Mouse (Mus musculus): ENCODE results near the gene Ttc28. TPM values are rescaled to one million over a fixed set of nuclear protein-coding genes. Genes with fewer than 3 reads are reported as not detected.
"Not testable (repeated sequence)": the region's sequence is repeated elsewhere in the genome, so short reads cannot be mapped to it uniquely, and the experiment has no call there.

The Ttc28 gene
- polyA plus RNA-seq, 1 experiment = 14.4 TPM

- DNase-seq = no peak
- no peak for TF ChIP-seq CTCF (IDR thresholded peaks at IDR 0.05; ENCODE audit: insufficient read depth, low read length)
- TF ChIP-seq POLR2A (IDR thresholded peaks at IDR 0.05; ENCODE audit: borderline replicate concordance, extremely low read depth, low read depth, low read length) = no peak
- 99% methylated on average over 5 of the region's 5 CpGs for WGBS
- H3K4me1 ChIP-seq (ENCODE audit: control insufficient read depth, insufficient read depth, low read length) = no peaks in the 10 kb centered on the region
- no peak overlapping the region for H3K4me3 ChIP-seq (replicated peaks; ENCODE audit: extremely low read depth, low read depth, low read length)
These were observed 1.7 kb upstream of the Ttc28 start for GRCm38 (mm10) chr5:110877666-110878505.

DNA sequence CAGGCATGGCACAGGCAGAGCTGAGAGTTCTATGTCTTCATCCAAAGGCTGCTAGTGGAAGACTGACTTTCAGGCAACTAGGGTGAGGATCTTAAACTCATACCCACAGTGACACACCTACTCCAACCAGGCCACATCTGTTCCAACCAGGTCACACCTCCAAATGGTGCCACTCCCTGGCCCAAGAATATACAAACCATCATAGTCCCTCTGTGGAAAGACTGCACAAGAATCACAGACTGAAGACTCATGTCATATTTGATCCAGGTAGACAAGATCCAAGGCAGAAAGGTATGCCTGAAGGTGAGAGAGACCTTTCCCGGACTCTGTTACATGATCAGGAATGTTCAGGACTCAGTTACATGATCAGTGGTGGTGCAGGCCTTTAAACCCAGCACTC, 1.1 kb upstream of the Ttc28 start:
- not testable (repeated sequence) for H3K4me1 ChIP-seq (ENCODE audit: control insufficient read depth, insufficient read depth, low read length); H3K4me3 ChIP-seq (replicated peaks; ENCODE audit: extremely low read depth, low read depth, low read length); DNase-seq
- 100% methylated on average over 1 of the region's 1 CpGs for WGBS

DNA sequence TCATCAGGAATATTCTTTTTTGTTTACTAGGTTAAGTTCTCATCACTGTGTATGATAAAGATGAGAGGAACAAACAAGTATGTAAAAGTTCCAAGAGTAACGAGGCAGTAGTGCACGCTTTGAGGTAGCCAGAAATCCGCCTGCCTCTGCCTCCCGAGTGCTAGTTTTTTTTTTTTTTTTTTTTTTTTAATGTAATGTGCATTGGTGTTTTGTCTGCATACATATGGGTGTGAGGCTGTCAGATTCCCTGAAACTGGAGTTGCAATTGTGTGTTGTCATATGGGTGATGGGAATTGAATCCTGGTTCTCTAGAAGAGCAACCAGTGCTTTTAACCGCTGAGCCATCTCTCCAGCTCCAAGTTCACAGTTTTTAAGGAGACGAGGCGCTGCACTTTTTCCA, 561 bp upstream of the Ttc28 start:
- no peaks in the 10 kb centered on the region for H3K4me1 ChIP-seq (ENCODE audit: control insufficient read depth, insufficient read depth, low read length)
- no peak for DNase-seq
- WGBS = 65% methylated on average over 7 of the region's 7 CpGs
- TF ChIP-seq CTCF (IDR thresholded peaks at IDR 0.05; ENCODE audit: insufficient read depth, low read length) (no peak), POLR2A (IDR thresholded peaks at IDR 0.05; ENCODE audit: borderline replicate concordance, extremely low read depth, low read depth, low read length) (no peak)
- H3K4me3 ChIP-seq (replicated peaks; ENCODE audit: extremely low read depth, low read depth, low read length) = peak overlapping the region; percentile 95

DNA sequence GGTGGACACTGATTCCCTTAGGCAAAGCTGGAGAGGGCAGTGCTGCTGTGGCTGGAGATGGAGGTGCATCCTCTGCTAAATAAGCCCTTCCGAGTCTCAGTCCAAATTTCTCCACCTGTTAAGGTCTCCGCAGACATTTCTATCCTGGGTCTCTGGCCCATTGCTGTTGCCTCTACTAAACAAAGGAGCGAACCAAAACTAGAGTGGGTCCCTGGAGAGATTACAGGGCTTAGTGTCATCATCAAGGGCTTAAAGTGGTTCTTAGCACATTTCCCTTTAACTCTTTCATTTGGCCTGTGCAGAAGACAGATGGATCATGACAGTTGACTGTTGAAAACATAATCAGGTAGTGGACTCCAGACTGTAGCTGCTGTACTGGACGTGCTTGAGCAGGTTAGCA, 9.0 kb downstream of the Ttc28 start:
- 0 out of 2 replicates have a peak, but pooled peaks cover 2% of the 10 kb centered on the region for H3K4me1 ChIP-seq (ENCODE audit: control insufficient read depth, insufficient read depth, low read length)
- TF ChIP-seq POLR2A (IDR thresholded peaks at IDR 0.05; ENCODE audit: borderline replicate concordance, extremely low read depth, low read depth, low read length) = no peak
- TF ChIP-seq CTCF (IDR thresholded peaks at IDR 0.05; ENCODE audit: insufficient read depth, low read length) = no peak
- no peak for DNase-seq
- no peak overlapping the region for H3K4me3 ChIP-seq (replicated peaks; ENCODE audit: extremely low read depth, low read depth, low read length)
- 90% methylated on average over 4 of the region's 4 CpGs for WGBS

DNA sequence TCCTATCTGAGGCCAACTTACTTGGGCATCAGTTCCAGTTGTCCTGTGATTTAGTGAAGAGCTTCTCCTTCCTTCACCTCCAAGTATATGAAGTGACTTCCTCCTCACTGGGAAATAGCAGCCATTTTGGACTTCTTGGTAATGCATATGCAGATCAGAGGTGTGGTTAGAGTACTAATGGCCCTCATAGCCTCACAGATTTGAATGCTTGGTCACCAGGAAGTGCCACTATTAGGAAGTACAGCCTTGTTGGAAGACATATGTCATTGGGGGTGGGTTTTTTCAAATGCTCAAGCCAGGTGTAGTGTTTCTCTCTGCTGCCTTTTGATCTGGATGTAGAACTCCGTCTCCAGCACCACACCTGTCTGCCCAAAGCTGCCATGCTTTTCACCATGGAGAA, 10.3 kb downstream of the Ttc28 start:
- DNase-seq = no peak
- 84% methylated on average over 1 of the region's 1 CpGs for WGBS
- 0 out of 2 replicates have a peak, but pooled peaks cover 2% of the 10 kb centered on the region for H3K4me1 ChIP-seq (ENCODE audit: control insufficient read depth, insufficient read depth, low read length)
- H3K4me3 ChIP-seq (replicated peaks; ENCODE audit: extremely low read depth, low read depth, low read length) = no peak overlapping the region
- TF ChIP-seq POLR2A (IDR thresholded peaks at IDR 0.05; ENCODE audit: borderline replicate concordance, extremely low read depth, low read depth, low read length) (no peak), CTCF (IDR thresholded peaks at IDR 0.05; ENCODE audit: insufficient read depth, low read length) (no peak)

GRCm38 (mm10) chr5:110890561-110890960, 11.0 kb downstream of the Ttc28 start:
- no peak for DNase-seq
- 94% methylated on average over 3 of the region's 3 CpGs for WGBS
- H3K4me3 ChIP-seq (replicated peaks; ENCODE audit: extremely low read depth, low read depth, low read length) = no peak overlapping the region
- H3K4me1 ChIP-seq (ENCODE audit: control insufficient read depth, insufficient read depth, low read length) = 0 out of 2 replicates have a peak, but pooled peaks cover 2% of the 10 kb centered on the region
- TF ChIP-seq POLR2A (IDR thresholded peaks at IDR 0.05; ENCODE audit: borderline replicate concordance, extremely low read depth, low read depth, low read length) (no peak), CTCF (IDR thresholded peaks at IDR 0.05; ENCODE audit: insufficient read depth, low read length) (no peak)

GRCm38 (mm10) chr5:110897114-110897788, 17.6 kb downstream of the Ttc28 start:
- WGBS = 62% methylated on average over 7 of the region's 7 CpGs
- no peak for DNase-seq
- no peaks in the 10 kb centered on the region for H3K4me1 ChIP-seq (ENCODE audit: control insufficient read depth, insufficient read depth, low read length)
- H3K4me3 ChIP-seq (replicated peaks; ENCODE audit: extremely low read depth, low read depth, low read length) = no peak overlapping the region
- TF ChIP-seq POLR2A (IDR thresholded peaks at IDR 0.05; ENCODE audit: borderline replicate concordance, extremely low read depth, low read depth, low read length) (no peak), CTCF (IDR thresholded peaks at IDR 0.05; ENCODE audit: insufficient read depth, low read length) (no peak)

GRCm38 (mm10) chr5:110898169-110898568, 18.6 kb downstream of the Ttc28 start:
- WGBS = 85% methylated on average over 7 of the region's 7 CpGs
- H3K4me1 ChIP-seq (ENCODE audit: control insufficient read depth, insufficient read depth, low read length) = no peaks in the 10 kb centered on the region
- DNase-seq = no peak
- no peak for TF ChIP-seq POLR2A (IDR thresholded peaks at IDR 0.05; ENCODE audit: borderline replicate concordance, extremely low read depth, low read depth, low read length)
- H3K4me3 ChIP-seq (replicated peaks; ENCODE audit: extremely low read depth, low read depth, low read length) = no peak overlapping the region

- TF ChIP-seq POLR2A (IDR thresholded peaks at IDR 0.05; ENCODE audit: borderline replicate concordance, extremely low read depth, low read depth, low read length) = no peak
- TF ChIP-seq CTCF (IDR thresholded peaks at IDR 0.05; ENCODE audit: insufficient read depth, low read length) = no peak
- DNase-seq = no peak
- no peak overlapping the region for H3K4me3 ChIP-seq (replicated peaks; ENCODE audit: extremely low read depth, low read depth, low read length)
- no peaks in the 10 kb centered on the region for H3K4me1 ChIP-seq (ENCODE audit: control insufficient read depth, insufficient read depth, low read length)
- 83% methylated on average over 4 of the region's 4 CpGs for WGBS
These were observed 19.2 kb downstream of the Ttc28 start for GRCm38 (mm10) chr5:110898785-110899184.

DNA sequence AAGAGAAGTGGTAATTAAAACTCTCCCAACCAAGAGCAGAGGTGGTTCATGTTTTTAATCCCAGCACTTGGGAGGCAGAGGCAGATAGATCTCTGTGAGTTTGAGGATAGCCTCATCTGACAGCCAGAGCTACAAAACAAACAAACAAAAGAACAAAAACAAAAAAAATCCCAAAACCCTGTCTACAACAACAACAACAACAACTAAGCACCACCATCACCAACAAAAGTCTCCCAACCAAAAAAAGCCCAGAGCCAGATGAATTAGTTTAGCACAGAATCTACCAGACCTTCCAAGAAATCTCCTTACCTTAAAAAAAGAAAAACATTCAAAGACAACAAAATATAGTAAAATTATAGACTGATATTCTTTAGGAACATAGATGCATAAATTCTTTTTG, 20.7 kb downstream of the Ttc28 start:
- no peak for TF ChIP-seq CTCF (IDR thresholded peaks at IDR 0.05; ENCODE audit: insufficient read depth, low read length)
- TF ChIP-seq POLR2A (IDR thresholded peaks at IDR 0.05; ENCODE audit: borderline replicate concordance, extremely low read depth, low read depth, low read length) = no peak
- no peak for DNase-seq
- Histone ChIP-seq H3K4me3 (replicated peaks; ENCODE audit: extremely low read depth, low read depth, low read length) (no peak overlapping the region), H3K4me1 (ENCODE audit: control insufficient read depth, insufficient read depth, low read length) (no peaks in the 10 kb centered on the region)
